Mouse (Mus musculus): Measurements from ENCODE around the gene H2afx. TPM values are rescaled to one million over a fixed set of nuclear protein-coding genes. Genes with fewer than 3 reads are reported as not detected.
A peak's percentile ranks its signal among the peaks of the same experiment; 100 is the strongest.
"Not testable (repeated sequence)": the region's sequence is repeated elsewhere in the genome, so short reads cannot be mapped to it uniquely, and the experiment has no call there.

The H2afx gene
- polyA plus RNA-seq, 1 experiment from 2014 or later = 124 TPM

- no peaks in the 10 kb centered on the region for H3K9me3 ChIP-seq (replicated peaks; ENCODE audit: control insufficient read depth, low read length, poor library complexity, severe bottlenecking)
- WGBS = 81% methylated on average over 4 of the region's 4 CpGs
These were observed 22.7 kb downstream of the H2afx start for GRCm38 (mm10) chr9:44357207-44357606.

GRCm38 (mm10) chr9:44361190-44361917 is 26.9 kb downstream of the H2afx start, which contains the start of gene Vps11:
Vps11 (minus strand) TSS chr9:44361670.
- peaks cover 8% of the 10 kb centered on the region for H3K4me1 ChIP-seq (ENCODE audit: control insufficient read depth, insufficient read depth, low read length)
- H3K4me2 ChIP-seq (ENCODE audit: low read length) = peak within 1 kb of the TSS; percentile 96
- under 1% methylated on average over 44 of the region's 44 CpGs for WGBS
- no peaks in the 10 kb centered on the region for H3K9me3 ChIP-seq (replicated peaks; ENCODE audit: control insufficient read depth, low read length, poor library complexity, severe bottlenecking)
- peak within 1 kb of the TSS; percentile 93 for H3K9ac ChIP-seq (ENCODE audit: low read depth, low read length)
- peaks cover 14% of the 10 kb centered on the region for H3K36me3 ChIP-seq (ENCODE audit: control insufficient read depth, insufficient read depth, low read length)
- H3K27ac ChIP-seq (ENCODE audit: low read length) = peak within 1 kb of the TSS; percentile 83
- peak; percentile 93 for ATAC-seq
- no peaks in the 10 kb centered on the region for H3K27me3 ChIP-seq (ENCODE audit: control insufficient read depth, insufficient read depth, low read depth, low read length)
- peak within 1 kb of the TSS; percentile 94 for H3K4me3 ChIP-seq (ENCODE audit: low read depth, low read length)

More at GRCm38 (mm10) chr9:44357207-44357606, 22.7 kb downstream of the H2afx start:
- Histone ChIP-seq H3K27me3 (ENCODE audit: control insufficient read depth, insufficient read depth, low read depth, low read length) (no peaks in the 10 kb centered on the region), H3K9ac (ENCODE audit: low read depth, low read length) (no peak overlapping the region), H3K4me1 (ENCODE audit: control insufficient read depth, insufficient read depth, low read length) (peaks cover 8% of the 10 kb centered on the region), H3K4me2 (ENCODE audit: low read length) (no peak overlapping the region), H3K27ac (ENCODE audit: low read length) (no peak overlapping the region), H3K4me3 (ENCODE audit: low read depth, low read length) (no peak overlapping the region), H3K36me3 (ENCODE audit: control insufficient read depth, insufficient read depth, low read length) (peaks cover 51% of the 10 kb centered on the region)
- no peak for ATAC-seq

- WGBS = 44% methylated on average over 4 of the region's 4 CpGs
These were observed 27.4 kb downstream of the H2afx start for GRCm38 (mm10) chr9:44361931-44362330.

GRCm38 (mm10) chr9:44364480-44364879 is 30.0 kb downstream of the H2afx start:
- no peak for ATAC-seq
- 62% methylated on average over 3 of the region's 3 CpGs for whole genome bisulfite sequencing

More at GRCm38 (mm10) chr9:44361931-44362330, 27.4 kb downstream of the H2afx start:
- Histone ChIP-seq H3K27ac (ENCODE audit: low read length) (peak overlapping the region; percentile 83), H3K9ac (ENCODE audit: low read depth, low read length) (peak overlapping the region; percentile 93), H3K4me3 (ENCODE audit: low read depth, low read length) (peak overlapping the region; percentile 94), H3K4me2 (ENCODE audit: low read length) (peak overlapping the region; percentile 96)
- H3K36me3 ChIP-seq (ENCODE audit: control insufficient read depth, insufficient read depth, low read length); H3K27me3 ChIP-seq (ENCODE audit: control insufficient read depth, insufficient read depth, low read depth, low read length); H3K4me1 ChIP-seq (ENCODE audit: control insufficient read depth, insufficient read depth, low read length); H3K9me3 ChIP-seq (replicated peaks; ENCODE audit: control insufficient read depth, low read length, poor library complexity, severe bottlenecking): not testable (repeated sequence)
- peak; percentile 72; the same call in 1 of the 2 replicates for ATAC-seq

GRCm38 (mm10) chr9:44373386-44373785 is 38.9 kb downstream of the H2afx start:
- Histone ChIP-seq H3K36me3 (ENCODE audit: control insufficient read depth, insufficient read depth, low read length) (no peaks in the 10 kb centered on the region), H3K4me2 (ENCODE audit: low read length) (no peak overlapping the region), H3K4me3 (ENCODE audit: low read depth, low read length) (no peak overlapping the region), H3K27me3 (ENCODE audit: control insufficient read depth, insufficient read depth, low read depth, low read length) (no peaks in the 10 kb centered on the region), H3K4me1 (ENCODE audit: control insufficient read depth, insufficient read depth, low read length) (peaks cover 3% of the 10 kb centered on the region), H3K9me3 (replicated peaks; ENCODE audit: control insufficient read depth, low read length, poor library complexity, severe bottlenecking) (no peaks in the 10 kb centered on the region), H3K27ac (ENCODE audit: low read length) (no peak overlapping the region), H3K9ac (ENCODE audit: low read depth, low read length) (no peak overlapping the region)
- no peak for ATAC-seq

More at GRCm38 (mm10) chr9:44364480-44364879, 30.0 kb downstream of the H2afx start:
- no peaks in the 10 kb centered on the region for H3K36me3 ChIP-seq (ENCODE audit: control insufficient read depth, insufficient read depth, low read length)
- no peak overlapping the region for H3K4me2 ChIP-seq (ENCODE audit: low read length)
- no peak overlapping the region for H3K9ac ChIP-seq (ENCODE audit: low read depth, low read length)
- no peaks in the 10 kb centered on the region for H3K27me3 ChIP-seq (ENCODE audit: control insufficient read depth, insufficient read depth, low read depth, low read length)
- no peaks in the 10 kb centered on the region for H3K9me3 ChIP-seq (replicated peaks; ENCODE audit: control insufficient read depth, low read length, poor library complexity, severe bottlenecking)
- no peak overlapping the region for H3K27ac ChIP-seq (ENCODE audit: low read length)
- no peak overlapping the region for H3K4me3 ChIP-seq (ENCODE audit: low read depth, low read length)
- peaks cover 8% of the 10 kb centered on the region for H3K4me1 ChIP-seq (ENCODE audit: control insufficient read depth, insufficient read depth, low read length)

- Histone ChIP-seq H3K4me2 (ENCODE audit: low read length) (no peak overlapping the region), H3K27ac (ENCODE audit: low read length) (no peak overlapping the region), H3K27me3 (ENCODE audit: control insufficient read depth, insufficient read depth, low read depth, low read length) (no peaks in the 10 kb centered on the region), H3K4me1 (ENCODE audit: control insufficient read depth, insufficient read depth, low read length) (peaks cover 17% of the 10 kb centered on the region), H3K36me3 (ENCODE audit: control insufficient read depth, insufficient read depth, low read length) (no peaks in the 10 kb centered on the region), H3K9me3 (replicated peaks; ENCODE audit: control insufficient read depth, low read length, poor library complexity, severe bottlenecking) (no peaks in the 10 kb centered on the region), H3K4me3 (ENCODE audit: low read depth, low read length) (no peak overlapping the region), H3K9ac (ENCODE audit: low read depth, low read length) (no peak overlapping the region)
- no peak for ATAC-seq
- WGBS = 91% methylated on average over 6 of the region's 6 CpGs
These were observed 41.6 kb downstream of the H2afx start for GRCm38 (mm10) chr9:44376141-44376540.

- H3K27ac ChIP-seq (ENCODE audit: low read length); H3K4me2 ChIP-seq (ENCODE audit: low read length); ATAC-seq; H3K4me3 ChIP-seq (ENCODE audit: low read depth, low read length); H3K36me3 ChIP-seq (ENCODE audit: control insufficient read depth, insufficient read depth, low read length); H3K27me3 ChIP-seq (ENCODE audit: control insufficient read depth, insufficient read depth, low read depth, low read length); H3K9me3 ChIP-seq (replicated peaks; ENCODE audit: control insufficient read depth, low read length, poor library complexity, severe bottlenecking); H3K9ac ChIP-seq (ENCODE audit: low read depth, low read length): not testable (repeated sequence)
- WGBS = 87% methylated on average over 2 of the region's 2 CpGs
- H3K4me1 ChIP-seq (ENCODE audit: control insufficient read depth, insufficient read depth, low read length) = peaks cover 17% of the 10 kb centered on the region
These were observed 42.8 kb downstream of the H2afx start for GRCm38 (mm10) chr9:44377335-44377734.

GRCm38 (mm10) chr9:44378153-44378730 is 43.7 kb downstream of the H2afx start:
- no peaks in the 10 kb centered on the region for H3K27me3 ChIP-seq (ENCODE audit: control insufficient read depth, insufficient read depth, low read depth, low read length)
- peak overlapping the region; percentile 96 for H3K4me3 ChIP-seq (ENCODE audit: low read depth, low read length)
- H3K9ac ChIP-seq (ENCODE audit: low read depth, low read length) = peak overlapping the region; percentile 96
- no peak for ATAC-seq
- no peak overlapping the region for H3K27ac ChIP-seq (ENCODE audit: low read length)
- 93% methylated on average over 5 of the region's 5 CpGs for WGBS
- H3K4me2 ChIP-seq (ENCODE audit: low read length) = peak overlapping the region; percentile 71
- peaks cover 17% of the 10 kb centered on the region for H3K4me1 ChIP-seq (ENCODE audit: control insufficient read depth, insufficient read depth, low read length)
- H3K9me3 ChIP-seq (replicated peaks; ENCODE audit: control insufficient read depth, low read length, poor library complexity, severe bottlenecking) = no peaks in the 10 kb centered on the region
- H3K36me3 ChIP-seq (ENCODE audit: control insufficient read depth, insufficient read depth, low read length) = peaks cover 7% of the 10 kb centered on the region; the same call in 1 of the 2 replicates

All from midbrain, embryonic 16.5 days (tissue).